Mouse (Mus musculus): ENCODE measurements around the gene Eif3k. TPM values are rescaled to one million over a fixed set of nuclear protein-coding genes. Genes with fewer than 3 reads are reported as not detected.

Gene Eif3k
- polyA plus RNA-seq, 1 experiment from 2014 or later = 343 TPM

- H3K4me3 ChIP-seq (ENCODE audit: low read depth, low read length) = no peak overlapping the region
- H3K27ac ChIP-seq (ENCODE audit: low read depth, low read length) = no peak overlapping the region
- no peak overlapping the region for H3K9ac ChIP-seq (ENCODE audit: low read length)
- H3K4me2 ChIP-seq (ENCODE audit: low read depth, low read length, severe bottlenecking) = no peak overlapping the region
- H3K4me1 ChIP-seq (replicated peaks; ENCODE audit: control insufficient read depth, insufficient read depth, low read length) = no peaks in the 10 kb centered on the region; the same call in 1 of the 2 replicates
- ATAC-seq (replicated peaks; ENCODE audit: low FRiP score) (no peak), DNase-seq (ENCODE audit: low spot score) (no peak)
- H3K9me3 ChIP-seq (ENCODE audit: control insufficient read depth, low read length) = no peaks in the 10 kb centered on the region
- WGBS = 91% methylated on average over 4 of the region's 4 CpGs
- H3K36me3 ChIP-seq (ENCODE audit: control insufficient read depth, insufficient read depth, low read length) = no peaks in the 10 kb centered on the region; the same call in 1 of the 2 replicates
- no peaks in the 10 kb centered on the region for H3K27me3 ChIP-seq (ENCODE audit: control insufficient read depth, insufficient read depth, low read length)
Measured at GRCm38 (mm10) chr7:28931695-28932039, 50.0 kb downstream of the Eif3k start.

- no peak overlapping the region for H3K4me2 ChIP-seq (ENCODE audit: low read depth, low read length, severe bottlenecking)
- H3K4me1 ChIP-seq (replicated peaks; ENCODE audit: control insufficient read depth, insufficient read depth, low read length) = no peaks in the 10 kb centered on the region; the same call in 1 of the 2 replicates
- no peak overlapping the region for H3K4me3 ChIP-seq (ENCODE audit: low read depth, low read length)
- 91% methylated on average over 7 of the region's 7 CpGs for WGBS
- H3K27ac ChIP-seq (ENCODE audit: low read depth, low read length) = no peak overlapping the region
- no peak for ATAC-seq (replicated peaks; ENCODE audit: low FRiP score)
- no peak for DNase-seq (ENCODE audit: low spot score)
- H3K9ac ChIP-seq (ENCODE audit: low read length) = no peak overlapping the region
- no peaks in the 10 kb centered on the region; the same call in 1 of the 2 replicates for H3K36me3 ChIP-seq (ENCODE audit: control insufficient read depth, insufficient read depth, low read length)
- no peaks in the 10 kb centered on the region for H3K27me3 ChIP-seq (ENCODE audit: control insufficient read depth, insufficient read depth, low read length)
- no peaks in the 10 kb centered on the region for H3K9me3 ChIP-seq (ENCODE audit: control insufficient read depth, low read length)
Measured at GRCm38 (mm10) chr7:28931032-28931694, 50.5 kb downstream of the Eif3k start.

DNA sequence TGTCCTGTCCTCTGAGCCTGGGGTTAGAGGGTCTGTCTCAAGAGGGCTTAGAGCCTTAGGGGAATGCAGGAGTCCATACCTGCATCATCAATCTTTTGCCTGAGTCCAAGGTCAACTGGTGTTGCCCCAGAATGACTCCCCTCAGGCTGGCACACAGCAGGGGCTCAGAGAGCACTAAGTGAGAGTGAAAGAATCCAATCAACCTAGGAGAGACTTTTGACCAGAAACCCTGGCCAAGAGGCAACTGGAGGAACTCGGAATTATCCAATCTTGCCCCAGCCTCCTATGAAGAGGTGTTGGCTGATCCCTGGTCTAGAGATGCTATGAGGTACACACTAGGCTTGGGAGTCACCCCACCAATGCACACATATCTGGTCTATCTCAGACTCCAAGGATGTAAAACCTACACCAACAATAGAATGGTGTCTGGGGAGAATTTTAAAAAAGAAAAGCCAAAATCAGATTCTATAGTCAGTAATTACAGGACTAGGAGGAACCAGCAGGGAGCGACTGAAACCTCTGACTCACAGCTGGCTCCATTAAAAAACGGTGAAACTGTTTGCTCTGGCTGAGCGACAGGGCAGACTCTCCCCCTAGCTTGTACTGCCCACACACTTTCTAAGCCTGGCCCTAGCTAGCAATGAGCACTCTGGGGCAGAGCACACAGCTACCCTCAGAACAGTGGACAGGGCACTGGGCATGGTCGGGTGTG lies 51.2 kb downstream of the Eif3k start:
- no peaks in the 10 kb centered on the region for H3K36me3 ChIP-seq (ENCODE audit: control insufficient read depth, insufficient read depth, low read length)
- H3K9me3 ChIP-seq (ENCODE audit: control insufficient read depth, low read length) = no peaks in the 10 kb centered on the region
- H3K4me2 ChIP-seq (ENCODE audit: low read depth, low read length, severe bottlenecking) = no peak overlapping the region
- ATAC-seq (replicated peaks; ENCODE audit: low FRiP score) (no peak), DNase-seq (ENCODE audit: low spot score) (no peak)
- WGBS = 58% methylated on average over 5 of the region's 5 CpGs
- H3K27ac ChIP-seq (ENCODE audit: low read depth, low read length) = no peak overlapping the region
- no peak overlapping the region for H3K4me3 ChIP-seq (ENCODE audit: low read depth, low read length)
- no peak overlapping the region for H3K9ac ChIP-seq (ENCODE audit: low read length)
- no peaks in the 10 kb centered on the region for H3K27me3 ChIP-seq (ENCODE audit: control insufficient read depth, insufficient read depth, low read length)
- peaks cover under 1% of the 10 kb centered on the region; the same call in 1 of the 2 replicates for H3K4me1 ChIP-seq (replicated peaks; ENCODE audit: control insufficient read depth, insufficient read depth, low read length)

- DNase-seq (ENCODE audit: low spot score) (no peak), ATAC-seq (replicated peaks; ENCODE audit: low FRiP score) (no peak)
- H3K4me2 ChIP-seq (ENCODE audit: low read depth, low read length, severe bottlenecking) = no peak overlapping the region
- H3K4me3 ChIP-seq (ENCODE audit: low read depth, low read length) = no peak overlapping the region
- no peak overlapping the region for H3K27ac ChIP-seq (ENCODE audit: low read depth, low read length)
- H3K27me3 ChIP-seq (ENCODE audit: control insufficient read depth, insufficient read depth, low read length) = no peaks in the 10 kb centered on the region
- WGBS = 51% methylated on average over 3 of the region's 3 CpGs
- H3K9me3 ChIP-seq (ENCODE audit: control insufficient read depth, low read length) = no peaks in the 10 kb centered on the region
- H3K9ac ChIP-seq (ENCODE audit: low read length) = no peak overlapping the region
- no peaks in the 10 kb centered on the region for H3K36me3 ChIP-seq (ENCODE audit: control insufficient read depth, insufficient read depth, low read length)
- peaks cover 10% of the 10 kb centered on the region; the same call in 1 of the 2 replicates for H3K4me1 ChIP-seq (replicated peaks; ENCODE audit: control insufficient read depth, insufficient read depth, low read length)
Measured at GRCm38 (mm10) chr7:28929381-28929780, 52.3 kb downstream of the Eif3k start.

GRCm38 (mm10) chr7:28926172-28926571 lies 55.5 kb downstream of the Eif3k start:
- Histone ChIP-seq H3K4me3 (ENCODE audit: low read depth, low read length) (no peak overlapping the region), H3K4me1 (replicated peaks; ENCODE audit: control insufficient read depth, insufficient read depth, low read length) (peaks cover 21% of the 10 kb centered on the region), H3K9me3 (ENCODE audit: control insufficient read depth, low read length) (no peaks in the 10 kb centered on the region), H3K4me2 (ENCODE audit: low read depth, low read length, severe bottlenecking) (no peak overlapping the region), H3K27me3 (ENCODE audit: control insufficient read depth, insufficient read depth, low read length) (no peaks in the 10 kb centered on the region), H3K36me3 (ENCODE audit: control insufficient read depth, insufficient read depth, low read length) (no peaks in the 10 kb centered on the region), H3K9ac (ENCODE audit: low read length) (no peak overlapping the region), H3K27ac (ENCODE audit: low read depth, low read length) (no peak overlapping the region)
- WGBS = 75% methylated on average over 2 of the region's 2 CpGs
- DNase-seq (ENCODE audit: low spot score) = no peak
- no peak for ATAC-seq (replicated peaks; ENCODE audit: low FRiP score)

GRCm38 (mm10) chr7:28925317-28925716 lies 56.3 kb downstream of the Eif3k start:
- Histone ChIP-seq H3K4me2 (ENCODE audit: low read depth, low read length, severe bottlenecking) (no peak overlapping the region), H3K27me3 (ENCODE audit: control insufficient read depth, insufficient read depth, low read length) (no peaks in the 10 kb centered on the region), H3K4me1 (replicated peaks; ENCODE audit: control insufficient read depth, insufficient read depth, low read length) (peaks cover 21% of the 10 kb centered on the region), H3K36me3 (ENCODE audit: control insufficient read depth, insufficient read depth, low read length) (no peaks in the 10 kb centered on the region), H3K4me3 (ENCODE audit: low read depth, low read length) (no peak overlapping the region), H3K9me3 (ENCODE audit: control insufficient read depth, low read length) (no peaks in the 10 kb centered on the region), H3K9ac (ENCODE audit: low read length) (no peak overlapping the region), H3K27ac (ENCODE audit: low read depth, low read length) (peak overlapping the region; percentile 59; the same call in 1 of the 2 replicates)
- WGBS = 57% methylated on average over 9 of the region's 9 CpGs
- DNase-seq (ENCODE audit: low spot score) (no peak), ATAC-seq (replicated peaks; ENCODE audit: low FRiP score) (no peak)

DNA sequence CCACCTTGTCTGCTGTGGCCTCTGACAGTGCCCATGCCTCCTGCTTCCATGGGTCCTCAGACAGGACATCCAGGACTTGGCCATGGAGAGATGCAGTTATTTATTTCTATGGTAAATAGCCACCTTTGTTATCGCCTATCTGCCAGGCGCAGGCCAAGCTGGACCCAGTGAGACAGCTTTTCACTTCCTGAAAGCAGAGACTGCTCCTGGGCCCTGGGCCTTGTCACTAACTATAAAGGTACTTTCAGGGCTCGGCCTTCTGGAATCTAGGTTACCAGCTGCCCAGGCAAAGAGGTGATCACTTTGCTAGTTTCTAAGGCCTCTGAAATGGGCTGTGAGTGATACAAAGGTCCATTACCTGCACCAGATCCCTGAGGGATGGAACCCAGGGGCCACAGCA lies 56.9 kb downstream of the Eif3k start:
- no peak for DNase-seq (ENCODE audit: low spot score)
- WGBS = 77% methylated on average over 3 of the region's 3 CpGs
- no peak overlapping the region for H3K4me2 ChIP-seq (ENCODE audit: low read depth, low read length, severe bottlenecking)
- no peaks in the 10 kb centered on the region for H3K27me3 ChIP-seq (ENCODE audit: control insufficient read depth, insufficient read depth, low read length)
- H3K4me3 ChIP-seq (ENCODE audit: low read depth, low read length) = no peak overlapping the region
- peak overlapping the region; percentile 59 for H3K27ac ChIP-seq (ENCODE audit: low read depth, low read length)
- peaks cover 24% of the 10 kb centered on the region for H3K4me1 ChIP-seq (replicated peaks; ENCODE audit: control insufficient read depth, insufficient read depth, low read length)
- H3K9me3 ChIP-seq (ENCODE audit: control insufficient read depth, low read length) = no peaks in the 10 kb centered on the region
- H3K9ac ChIP-seq (ENCODE audit: low read length) = no peak overlapping the region
- ATAC-seq (replicated peaks; ENCODE audit: low FRiP score) = no peak
- no peaks in the 10 kb centered on the region for H3K36me3 ChIP-seq (ENCODE audit: control insufficient read depth, insufficient read depth, low read length)

GRCm38 (mm10) chr7:28923865-28924291 lies 57.8 kb downstream of the Eif3k start:
- no peaks in the 10 kb centered on the region for H3K9me3 ChIP-seq (ENCODE audit: control insufficient read depth, low read length)
- peaks cover 30% of the 10 kb centered on the region for H3K4me1 ChIP-seq (replicated peaks; ENCODE audit: control insufficient read depth, insufficient read depth, low read length)
- DNase-seq (ENCODE audit: low spot score) = peak; percentile 73
- ATAC-seq (replicated peaks; ENCODE audit: low FRiP score) = peak; percentile 66
- H3K4me2 ChIP-seq (ENCODE audit: low read depth, low read length, severe bottlenecking) = no peak overlapping the region
- peak overlapping the region; percentile 59 for H3K27ac ChIP-seq (ENCODE audit: low read depth, low read length)
- H3K9ac ChIP-seq (ENCODE audit: low read length) = peak overlapping the region; percentile 2; the same call in 1 of the 2 replicates
- 3% methylated on average over 4 of the region's 4 CpGs for WGBS
- H3K27me3 ChIP-seq (ENCODE audit: control insufficient read depth, insufficient read depth, low read length) = no peaks in the 10 kb centered on the region
- H3K36me3 ChIP-seq (ENCODE audit: control insufficient read depth, insufficient read depth, low read length) = no peaks in the 10 kb centered on the region
- no peak overlapping the region for H3K4me3 ChIP-seq (ENCODE audit: low read depth, low read length)

All from forebrain, embryonic 11.5 days (tissue).